Mouse (Mus musculus): ENCODE measurements at regions not wholly inside any gene's neighbourhood (a gene's known extent, or its start where the extent isn't known, plus 50 kb on each side); places are given as distances from the start of the nearest gene placed in this dataset.

DNA sequence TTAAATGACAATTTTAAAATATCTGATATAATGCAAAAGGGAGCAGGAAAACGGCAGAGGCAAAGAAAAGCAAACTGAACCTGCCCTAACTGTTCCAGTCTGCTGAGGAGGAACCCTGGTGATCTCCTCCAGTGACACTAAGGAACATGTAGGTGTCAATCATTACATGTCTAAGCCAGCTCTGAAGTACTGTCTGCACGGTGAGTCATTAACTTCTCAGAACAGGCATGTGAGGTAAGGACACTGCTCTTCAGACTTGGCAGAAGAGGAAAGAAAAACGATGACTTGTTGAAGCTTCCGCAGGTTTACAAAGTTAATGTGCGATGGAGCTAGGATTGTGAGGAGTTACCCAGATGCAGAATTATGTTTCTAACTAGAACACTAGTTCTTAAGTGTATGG is 199.1 kb downstream of the Nuf2 start:
- DNase-seq, result no peak

DNA sequence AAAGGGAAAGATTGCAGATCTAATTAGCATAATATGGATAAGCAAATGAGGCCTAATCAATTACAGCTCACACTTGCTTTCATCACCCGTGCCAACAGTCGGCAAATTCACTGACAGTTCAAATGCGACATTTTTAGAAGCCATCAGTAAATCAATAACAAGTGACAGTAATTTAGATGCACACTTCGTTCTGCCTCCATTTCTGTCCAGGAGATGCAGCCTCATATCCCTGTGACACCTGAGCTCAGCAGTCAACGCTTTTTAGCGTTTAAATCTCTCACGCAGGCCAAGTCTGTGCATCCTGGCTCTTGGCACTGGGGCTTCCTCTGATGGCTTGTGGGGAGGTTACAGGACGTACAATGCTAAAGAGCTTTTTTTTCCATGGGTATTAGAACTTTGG is 218.0 kb downstream of the Nuf2 start:
- DNase-seq, result no peak

DNA sequence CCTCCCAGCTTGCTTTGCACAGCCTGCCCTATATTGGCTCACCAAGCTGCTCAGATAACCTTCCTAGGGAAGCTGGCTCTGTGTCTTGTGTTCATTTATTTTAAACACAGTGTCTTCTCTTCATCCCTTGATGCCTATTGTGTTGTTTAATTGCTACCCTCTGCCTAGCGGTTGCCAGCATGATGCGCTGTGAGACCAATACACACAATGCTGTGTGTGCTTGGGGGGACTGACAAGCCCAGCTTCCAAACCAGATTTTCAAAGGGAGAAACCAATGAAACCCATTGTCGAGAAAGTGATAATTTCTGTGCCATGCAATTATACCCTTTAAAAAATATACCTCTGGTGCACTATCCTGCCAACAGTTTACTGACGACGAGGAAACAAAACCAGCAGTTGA is 247.8 kb downstream of the Nuf2 start:
- no peak for DNase-seq

DNA sequence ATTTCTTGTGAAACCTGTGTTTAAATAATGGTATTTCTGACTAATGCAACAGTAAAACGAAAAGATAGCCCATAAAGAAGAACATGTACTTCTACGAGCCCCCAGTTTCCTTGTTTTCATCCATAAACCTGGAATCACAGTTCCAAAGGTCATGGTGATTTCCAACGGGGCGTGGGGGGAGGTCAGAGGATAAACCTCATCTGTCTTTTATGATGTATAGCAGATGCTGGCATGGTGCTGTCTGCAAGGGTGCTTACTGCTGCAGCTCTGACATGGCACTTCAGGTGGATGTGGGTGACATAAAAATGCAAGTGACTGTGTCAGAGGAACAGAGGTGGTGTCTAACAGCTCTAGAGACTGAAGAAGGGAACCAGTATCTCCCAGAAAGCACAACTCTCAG is 260.5 kb downstream of the Nuf2 start:
- no peak for DNase-seq

DNA sequence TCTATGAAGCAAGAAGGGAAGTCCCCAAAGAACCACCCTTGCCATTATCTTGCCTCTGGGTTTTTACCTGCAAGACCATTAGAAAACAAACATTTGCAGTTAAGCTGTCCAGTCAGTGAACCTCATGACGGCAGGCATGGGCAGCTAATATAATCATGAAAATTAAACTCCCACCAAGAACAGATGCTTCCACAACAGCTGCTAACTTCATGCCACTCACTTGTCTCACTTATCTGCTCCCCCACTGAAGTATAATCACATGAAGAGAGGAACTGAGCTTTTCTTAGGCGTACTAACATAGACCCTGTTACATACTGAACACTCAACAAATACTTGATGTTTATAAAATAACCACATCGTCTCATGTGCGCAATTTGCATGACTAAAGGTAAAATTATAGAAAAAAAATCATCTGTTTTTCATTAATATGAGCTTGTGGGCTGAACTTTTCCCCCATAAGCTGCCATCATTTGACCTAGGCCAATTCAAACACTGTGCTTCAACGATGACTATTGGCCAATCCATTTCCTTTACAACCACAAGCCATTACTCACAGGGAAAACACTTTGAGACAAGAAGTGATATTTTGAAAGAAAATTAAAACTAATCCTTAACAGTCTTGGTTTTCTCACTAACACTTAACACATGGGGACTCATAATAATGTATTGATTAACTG is 267.1 kb downstream of the Nuf2 start:
- no peak for DNase-seq

DNA sequence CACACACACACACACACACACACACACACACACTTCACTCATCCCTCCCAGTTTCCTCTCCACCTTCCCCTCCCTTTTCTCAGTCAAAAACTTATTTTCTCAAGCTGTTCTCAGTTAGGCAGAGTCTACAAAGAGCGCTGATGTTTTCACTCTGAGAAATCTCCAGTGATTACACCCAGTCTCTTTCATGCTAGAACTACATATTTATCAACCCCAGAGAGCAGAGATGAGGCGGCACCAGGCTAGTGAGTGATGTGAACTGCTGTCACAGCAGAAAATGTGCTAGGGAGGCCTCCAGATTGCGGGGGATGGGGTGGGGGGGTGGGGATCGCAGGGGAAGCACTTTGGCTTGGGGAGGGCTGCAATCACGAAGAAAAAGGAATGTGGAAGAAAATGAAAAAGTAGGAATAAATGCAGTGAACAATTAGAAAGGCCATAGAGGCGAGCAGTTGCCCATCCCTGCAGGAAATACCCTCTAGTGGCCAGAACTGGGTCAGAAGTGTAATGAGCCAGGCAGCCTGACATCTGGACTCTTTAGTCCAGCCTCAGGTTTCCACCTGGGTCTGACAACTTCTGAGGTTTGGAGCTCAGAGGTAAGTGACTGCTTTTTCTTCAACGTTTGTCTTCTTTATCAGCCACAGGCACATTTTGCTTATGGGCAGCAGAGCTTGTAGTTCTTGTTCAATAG is 276.9 kb downstream of the Nuf2 start:
- no peak for DNase-seq

DNA sequence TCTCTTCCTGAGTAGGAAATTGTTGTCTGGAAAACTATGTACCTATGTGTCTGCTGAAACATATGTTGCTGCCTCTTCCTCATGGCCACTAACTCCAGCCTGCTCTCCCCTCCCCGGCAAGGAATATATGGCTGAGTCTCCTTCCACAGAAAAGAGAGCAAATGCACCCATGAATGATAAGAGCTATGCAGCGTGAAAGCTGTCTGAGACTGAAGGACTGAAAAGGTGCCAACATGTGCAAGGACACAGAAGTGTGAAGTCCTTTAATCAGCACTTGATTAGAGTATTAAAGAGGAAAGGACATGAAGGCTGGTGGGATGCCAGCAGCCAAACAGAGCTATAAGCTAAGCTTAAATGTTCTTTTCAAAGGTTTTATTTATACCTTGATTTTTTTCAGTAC is 279.1 kb downstream of the Nuf2 start:
- DNase-seq, result no peak

DNA sequence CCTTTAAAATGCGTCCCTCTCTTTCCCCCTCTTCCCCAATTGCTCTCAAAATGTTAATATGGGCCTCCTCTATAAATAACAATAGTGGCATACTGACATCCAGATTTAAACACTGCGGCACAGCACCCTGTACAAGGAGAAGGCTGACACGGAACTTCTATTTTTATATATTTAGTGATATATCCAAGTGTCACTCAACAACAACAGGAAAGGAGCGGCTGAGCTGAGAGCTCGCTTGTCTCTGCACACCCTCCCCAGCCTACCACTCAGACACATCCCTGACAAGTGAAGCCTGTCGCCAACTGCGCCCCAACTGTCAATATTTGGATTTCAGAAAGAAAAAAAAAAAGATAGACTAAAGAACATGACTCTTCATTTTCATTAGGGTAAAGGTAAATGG is 282.2 kb downstream of the Nuf2 start:
- no peak for DNase-seq

DNA sequence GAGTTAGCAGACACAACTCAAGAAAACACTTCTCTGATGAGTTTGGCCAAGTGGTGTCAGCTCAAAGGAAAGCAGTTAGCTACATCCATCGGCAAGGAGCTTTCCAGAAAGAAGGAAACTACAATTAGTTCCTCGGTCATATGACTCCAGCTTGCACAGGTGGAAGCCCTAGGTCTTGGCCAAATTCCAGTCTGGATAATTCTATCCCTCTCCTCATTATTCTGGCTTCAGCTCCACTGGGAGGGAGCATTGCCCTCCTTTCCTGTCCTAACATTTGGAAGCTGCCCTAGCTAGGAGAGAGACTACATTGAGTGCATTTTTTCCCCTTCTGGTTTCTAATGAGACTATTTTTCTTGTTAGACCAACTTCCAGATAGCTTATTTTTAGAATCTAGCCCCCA is 290.9 kb downstream of the Nuf2 start:
- no peak for DNase-seq

DNA sequence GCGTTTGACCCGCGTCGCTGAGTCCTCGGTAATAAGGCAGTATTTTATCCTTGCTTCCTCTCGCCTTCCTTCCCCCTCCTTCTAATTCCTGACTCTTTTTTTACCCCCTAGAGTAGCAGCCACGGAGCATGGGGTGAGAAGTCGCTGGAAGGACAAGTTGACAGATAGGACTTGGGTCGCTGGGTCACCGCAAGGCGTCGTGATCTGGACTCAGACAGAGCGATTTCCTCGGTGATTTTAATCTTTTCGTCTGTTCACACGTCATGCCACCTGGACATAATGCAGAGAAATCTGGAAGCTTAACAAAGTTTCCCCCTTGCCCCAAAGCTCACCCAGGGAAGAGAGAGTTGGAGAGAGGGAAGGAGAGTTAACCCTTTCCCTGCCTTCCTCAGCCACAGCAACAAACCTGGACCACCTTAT is 292.6 kb downstream of the Nuf2 start:
- peak; percentile 26 for DNase-seq

DNA sequence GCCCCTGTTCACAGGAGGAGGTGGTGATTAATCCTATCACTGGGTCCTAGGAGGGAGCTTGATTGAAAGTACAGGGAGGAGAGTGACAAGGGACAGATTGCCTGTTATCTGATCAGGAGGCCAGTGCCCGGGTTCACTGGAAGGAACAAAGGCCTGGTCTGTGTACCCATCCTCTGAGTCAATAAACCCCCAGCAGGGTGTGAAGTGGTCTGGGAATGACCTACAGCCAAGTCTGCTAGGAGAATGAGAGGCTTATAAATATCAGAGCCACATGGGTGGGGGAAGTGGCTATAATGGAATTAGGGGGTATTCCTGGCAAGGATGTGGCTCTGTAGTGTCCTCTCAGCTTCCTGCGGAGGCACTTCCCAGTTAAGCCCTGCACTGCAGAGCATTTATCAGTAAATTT is 296.0 kb downstream of the Nuf2 start:
- no peak for DNase-seq

DNA sequence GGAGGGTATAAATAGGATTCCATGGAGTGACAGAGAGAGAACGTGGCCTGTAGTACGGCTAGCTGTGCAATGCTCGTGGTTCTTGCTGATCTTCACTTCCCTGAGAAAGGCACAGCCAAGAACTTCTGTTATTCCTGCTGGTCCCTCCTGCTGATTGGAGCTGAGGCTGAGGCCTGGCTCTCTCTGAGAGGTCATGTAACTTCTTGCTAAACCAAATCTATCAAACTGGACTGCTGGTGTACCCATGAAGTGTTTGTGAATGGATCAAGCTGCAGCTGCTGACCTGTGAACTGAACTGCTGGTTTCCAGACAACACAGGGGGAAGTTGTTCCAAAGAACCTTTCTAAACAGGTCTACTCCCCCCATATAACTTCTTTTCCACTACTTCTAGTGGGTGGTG is 297.9 kb downstream of the Nuf2 start:
- DNase-seq, result no peak

DNA sequence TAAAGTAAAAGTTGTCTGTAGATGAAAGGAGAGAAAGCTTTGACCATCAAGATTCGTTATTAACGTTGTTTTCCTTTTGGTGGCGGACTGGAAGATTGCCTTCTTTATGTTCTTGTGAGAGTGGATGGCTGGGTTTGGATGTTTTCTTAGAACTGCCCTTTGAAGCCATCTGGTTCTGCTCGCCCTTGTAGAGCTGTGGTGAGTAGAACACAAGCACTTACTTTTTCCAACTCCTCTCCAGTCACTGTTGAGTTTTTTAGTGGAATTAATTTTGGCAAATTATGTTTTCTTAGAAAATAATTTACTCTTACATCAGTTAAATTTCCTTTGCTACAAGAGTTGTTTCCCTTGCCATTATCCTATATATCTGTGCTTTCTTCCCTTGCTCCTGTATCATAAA is 301.2 kb downstream of the Nuf2 start:
- DNase-seq, result no peak

DNA sequence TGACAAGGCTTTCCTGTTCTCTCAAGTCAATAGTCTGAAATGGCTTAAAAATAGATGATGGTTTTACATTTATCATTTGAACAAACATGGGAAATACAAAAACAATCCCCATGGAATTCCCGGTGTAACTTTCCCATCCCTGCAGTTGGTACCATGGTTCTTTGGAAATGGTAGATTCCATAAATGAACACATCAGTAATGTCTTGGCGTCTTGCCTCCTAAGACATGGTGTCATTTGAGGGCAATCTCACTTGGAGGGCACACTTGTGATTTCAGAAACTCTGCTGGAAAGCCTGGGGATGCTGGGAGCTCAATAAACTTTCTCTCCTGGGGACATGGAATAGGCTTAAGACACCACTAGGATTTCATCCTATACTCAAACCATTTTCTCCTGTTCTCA is 306.8 kb downstream of the Nuf2 start:
- DNase-seq, result no peak

DNA sequence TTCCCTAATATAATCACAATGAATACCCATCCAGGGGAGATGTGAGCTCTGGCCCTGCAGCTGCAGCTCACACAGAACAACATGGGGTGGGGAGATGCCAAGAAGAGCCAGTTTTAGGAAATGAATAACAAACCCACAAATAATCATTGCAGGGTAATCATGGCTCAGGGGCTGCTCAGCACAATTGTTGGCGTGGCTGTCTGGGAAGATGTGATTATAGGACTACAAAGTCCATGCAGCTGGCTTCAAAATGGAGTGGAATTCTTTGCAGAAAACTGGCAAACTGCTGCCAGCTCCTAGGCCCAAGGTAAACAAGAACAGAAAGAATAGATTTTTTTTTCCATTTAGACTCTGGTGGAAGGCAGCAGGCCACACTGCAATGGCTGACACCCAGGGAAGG is 343.6 kb downstream of the Nuf2 start:
- DNase-seq, result no peak

DNA sequence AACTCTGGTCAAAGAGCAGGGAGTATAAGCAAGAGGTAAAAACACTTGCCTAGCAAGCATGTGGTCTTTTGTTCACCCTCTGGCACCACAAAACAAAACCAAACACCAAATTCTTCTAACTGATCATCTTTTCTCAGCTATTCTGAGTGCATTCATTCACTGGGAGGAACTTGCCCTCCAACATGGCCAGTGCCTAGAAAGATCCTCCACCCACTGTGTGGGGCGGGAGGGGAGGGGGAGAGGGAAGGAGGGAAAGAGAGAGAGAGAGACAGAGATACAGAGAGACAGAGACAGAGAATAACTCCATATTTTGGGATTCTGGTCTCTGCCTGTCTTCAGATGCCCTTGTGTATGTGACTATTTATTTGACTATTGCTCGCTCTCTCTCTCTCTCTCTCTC is 360.9 kb downstream of the Nuf2 start:
- no peak for DNase-seq

DNA sequence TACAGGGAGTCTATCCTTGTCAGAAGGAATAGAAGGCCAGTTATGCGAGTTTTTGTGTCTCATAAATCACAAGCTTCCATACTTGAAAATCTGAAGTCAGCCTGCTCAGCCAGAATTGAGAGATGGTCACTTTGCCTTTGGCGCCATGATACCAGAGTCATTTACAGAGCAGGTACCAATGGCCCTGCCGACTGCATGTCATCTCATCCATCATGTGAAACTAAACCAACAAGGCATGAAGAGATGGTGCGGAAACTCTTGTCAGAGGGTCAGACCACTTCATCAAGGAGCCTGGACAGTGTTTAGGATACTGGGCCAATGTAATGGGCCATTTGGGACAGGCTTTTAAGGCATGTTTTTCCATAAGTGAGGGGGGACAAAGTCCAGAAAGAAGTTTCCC is 363.2 kb downstream of the Nuf2 start:
- DNase-seq, result no peak

DNA sequence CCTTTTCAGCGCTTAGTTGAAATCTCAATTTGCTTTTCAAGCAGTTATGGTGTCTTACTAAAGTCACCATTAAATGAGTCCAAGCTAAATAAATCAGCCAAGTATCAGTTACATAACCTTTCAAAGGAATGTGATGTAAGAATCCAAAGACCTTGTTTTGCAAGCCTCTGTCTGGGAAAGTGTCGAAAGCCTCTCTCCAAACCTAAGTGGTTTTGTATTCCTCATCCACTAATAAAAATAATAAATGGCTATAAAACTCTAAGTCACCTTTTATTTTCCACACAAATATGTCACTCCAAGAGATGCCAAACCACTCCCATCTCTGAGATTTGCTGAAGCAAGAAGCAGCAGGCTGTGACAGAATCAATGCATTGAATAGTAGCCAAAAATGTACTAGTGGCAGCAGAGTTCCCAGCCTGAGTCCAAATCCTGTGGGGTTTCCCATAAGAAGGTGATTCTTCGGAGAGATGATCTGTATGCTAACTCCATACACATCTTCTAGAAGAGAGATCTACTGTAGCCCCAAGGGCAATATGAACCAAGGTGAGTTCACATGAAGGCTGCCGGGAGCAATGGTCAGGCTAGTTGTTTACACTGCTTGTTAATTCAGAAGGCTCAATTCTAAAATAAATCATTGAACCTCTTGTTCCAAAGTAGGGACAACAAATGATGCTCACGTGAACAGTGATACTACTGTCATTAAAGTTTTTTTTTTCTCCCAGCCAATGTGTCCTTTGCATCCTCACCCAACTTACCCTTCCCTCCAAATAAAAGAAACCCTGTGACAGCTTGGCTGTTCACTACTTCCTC is 365.0 kb downstream of the Nuf2 start:
- DNase-seq, result no peak

DNA sequence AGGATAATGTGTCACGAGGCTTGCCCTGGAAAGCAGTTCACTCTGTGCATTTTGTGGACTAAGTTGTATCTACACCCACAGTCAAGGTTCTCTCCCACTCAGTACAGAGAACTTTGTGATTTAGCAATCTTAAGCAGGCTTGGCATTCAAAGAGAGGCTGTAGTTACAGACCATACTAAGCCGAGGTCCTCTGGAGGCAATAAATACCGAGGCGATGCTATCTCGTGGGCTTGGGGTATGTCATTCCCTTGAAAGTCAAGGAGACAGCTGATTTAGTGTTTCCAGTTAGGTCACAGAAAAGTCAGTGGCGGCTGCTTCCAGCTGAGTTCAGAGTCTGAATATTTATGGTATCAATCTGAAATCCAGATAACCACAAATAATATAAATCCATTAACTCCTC is 370.4 kb downstream of the Nuf2 start:
- peak; percentile 25 for DNase-seq

DNA sequence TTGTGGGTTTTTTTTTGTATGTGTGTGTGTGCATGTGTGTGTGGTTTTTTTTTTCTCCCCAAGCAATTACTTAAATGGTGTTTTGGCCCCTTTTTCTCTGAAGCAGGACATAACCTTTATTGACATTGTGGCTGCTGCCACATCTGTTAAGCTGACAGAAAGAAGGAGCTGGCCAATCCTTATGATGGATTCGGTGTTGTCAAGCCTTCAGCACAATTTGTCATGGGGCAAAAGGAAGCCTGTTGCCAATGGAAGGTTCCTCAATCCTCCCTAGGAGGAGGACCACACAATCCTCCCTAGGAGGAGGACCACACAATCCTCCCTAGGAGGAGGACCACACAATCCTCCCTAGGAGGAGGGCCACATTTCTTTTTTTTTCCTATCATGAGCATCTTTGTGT is 371.0 kb downstream of the Nuf2 start:
- no peak for DNase-seq

DNA sequence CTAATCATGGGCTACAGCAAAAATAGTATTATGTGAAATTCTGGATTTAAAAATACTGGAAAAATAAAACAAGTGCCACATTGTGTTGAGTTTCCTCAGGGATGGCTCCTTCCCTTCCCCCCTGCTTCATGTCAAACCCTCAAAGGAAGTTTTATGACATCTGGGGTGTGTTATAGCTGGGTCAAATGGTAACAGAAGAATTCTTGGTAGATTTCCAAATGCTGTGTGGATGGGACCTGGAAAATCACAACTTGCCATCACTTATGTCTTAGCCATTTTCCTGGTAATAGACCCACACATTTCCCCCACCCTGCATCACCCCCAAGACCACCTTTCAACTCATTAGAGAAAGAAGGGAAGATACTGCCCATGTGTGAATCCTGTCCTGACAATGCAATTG is 371.5 kb downstream of the Nuf2 start:
- DNase-seq, result no peak

DNA sequence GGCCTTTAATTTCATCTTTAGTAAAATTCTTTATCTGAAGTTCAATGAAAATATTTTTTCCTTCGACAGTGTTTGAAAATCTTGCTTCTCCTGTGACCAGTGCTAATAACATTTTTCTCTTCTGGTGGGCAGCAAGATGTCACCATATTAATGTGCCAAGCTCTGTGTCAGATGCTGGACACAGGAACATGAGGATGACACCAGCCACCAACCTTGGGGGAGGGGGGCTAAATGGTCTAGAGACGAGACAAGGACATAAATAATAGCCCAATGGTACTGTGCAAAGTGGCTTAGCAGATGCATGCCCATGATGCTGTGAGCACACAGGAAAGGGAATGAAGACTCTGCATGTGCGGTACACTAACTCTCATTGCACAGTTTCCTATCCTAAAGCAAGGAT is 373.8 kb downstream of the Nuf2 start:
- no peak for DNase-seq

DNA sequence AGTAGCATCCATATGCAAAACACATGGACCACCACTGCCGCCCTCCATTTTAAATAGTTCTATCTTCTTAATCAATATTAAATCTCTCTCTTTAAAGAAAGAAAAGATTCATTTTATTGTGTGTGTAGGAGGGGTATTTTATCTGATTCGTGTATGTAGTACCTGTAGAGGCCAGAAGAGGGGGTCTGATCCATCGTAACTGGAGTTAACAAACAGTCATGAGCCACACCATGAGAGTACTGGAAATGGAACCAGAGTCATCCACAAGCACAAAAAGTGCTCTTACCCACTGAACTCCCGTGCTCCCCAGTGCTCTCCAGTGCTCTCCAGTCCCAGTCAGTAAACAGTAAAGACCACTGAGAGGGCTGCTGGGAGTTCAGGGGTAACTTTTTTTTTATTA is 374.4 kb downstream of the Nuf2 start:
- DNase-seq, result no peak
